Mouse (Mus musculus): Measurements from ENCODE around the gene Eif3i. TPM values are rescaled to one million over a fixed set of nuclear protein-coding genes. Genes with fewer than 3 reads are reported as not detected.
A peak's percentile ranks its signal among the peaks of the same experiment; 100 is the strongest.

Eif3i gene
- total and polyA plus RNA-seq, 3 experiments, result 446 to 753 (median 667) TPM

- peaks cover 36 to 80% of the 10 kb centered on the region in 2 experiments for H3K36me3 ChIP-seq (replicated peaks in 1 of 2; ENCODE audit: control insufficient read depth in 1 of 2, insufficient read depth in 1 of 2, low read length in 1 of 2)
- no peak overlapping the region for H3K4me2 ChIP-seq (ENCODE audit: insufficient read depth, low read depth, poor library complexity, severe bottlenecking)
- in situ Hi-C loops (cut with MboI; ENCODE audit: low pct_ligation_motif_present, low pct_unique_long_range_greater_than_20kb, low sequenced_read_pairs), result loop anchor here (25.0 kb wide), 1 partner anchor 248 kb away; no protein-coding TSS in a partner anchor
These were observed 9.6 kb upstream of the Eif3i start for GRCm38 (mm10) chr4:129610026-129610425.

GRCm38 (mm10) chr4:129609139-129609631 lies 8.7 kb upstream of the Eif3i start:
- dilution Hi-C loops (cut with MboI; ENCODE audit: extremely low pct_ligation_motif_present, extremely low pct_unique_long_range_greater_than_20kb, low sequenced_read_pairs), result no loop called here
- no peaks in the 10 kb centered on the region for H3K79me2 ChIP-seq (replicated peaks; ENCODE audit: control insufficient read depth, extremely low read depth, insufficient read depth, poor library complexity, severe bottlenecking)
- peak overlapping the region; percentile 33 for H3K27ac ChIP-seq (ENCODE audit: insufficient read depth, low read depth)
- peaks cover 6 to 49% of the 10 kb centered on the region in 2 experiments for H3K4me1 ChIP-seq (ENCODE audit: control insufficient read depth in 1 of 2, insufficient read depth in 2 of 2)
- no peaks in the 10 kb centered on the region for H3K27me3 ChIP-seq (replicated peaks)
- H3K4me3 ChIP-seq (replicated peaks in 1 of 3; ENCODE audit: low read depth in 2 of 3, low read length in 2 of 3, poor library complexity in 1 of 3), result peak overlapping the region in 1 of 3 experiments; percentile 19
- no peak overlapping the region for H3K9ac ChIP-seq (ENCODE audit: insufficient read depth, low read depth)
- DNase-seq (ENCODE audit: extremely low read depth), result peak; percentile 64
- peaks cover 44 to 81% of the 10 kb centered on the region in 2 experiments for H3K36me3 ChIP-seq (replicated peaks in 1 of 2; ENCODE audit: control insufficient read depth in 1 of 2, insufficient read depth in 1 of 2, low read length in 1 of 2)
- in situ Hi-C loops (cut with MboI; ENCODE audit: low pct_ligation_motif_present, low pct_unique_long_range_greater_than_20kb, low sequenced_read_pairs), result loop anchor here (5.0 to 25.0 kb wide), 2 partner anchors 57 to 247 kb away; no protein-coding TSS in a partner anchor
- TF ChIP-seq POLR2AphosphoS2 (IDR thresholded peaks at IDR 0.05; ENCODE audit: low read depth, low read length) (0 out of 2 replicates have a peak, but pooled peaks have one; percentile 4), JUND (conservative IDR thresholded peaks at IDR 0.05; ENCODE audit: low read depth, low read length) (no peak), ETS1 (conservative IDR thresholded peaks at IDR 0.05; ENCODE audit: low read depth, low read length) (peak; percentile 49), HCFC1 (IDR thresholded peaks at IDR 0.05; ENCODE audit: low read depth, low read length) (no peak), GABPA (IDR thresholded peaks at IDR 0.05; ENCODE audit: insufficient replicate concordance, low read depth, low read length) (no peak), MEF2A (IDR thresholded peaks at IDR 0.05; ENCODE audit: borderline replicate concordance, low read depth, low read length) (peak; percentile 9; the same call in 1 of the 2 replicates), RCOR1 (conservative IDR thresholded peaks at IDR 0.05; ENCODE audit: low read depth, low read length) (no peak), SIN3A (IDR thresholded peaks at IDR 0.05; ENCODE audit: low read length) (no peak), USF2 (conservative IDR thresholded peaks at IDR 0.05; ENCODE audit: low read depth, low read length) (no peak), IRF4 (IDR thresholded peaks at IDR 0.05; ENCODE audit: low read depth, low read length) (peak; percentile 35; the same call in 1 of the 2 replicates), E2F4 (IDR thresholded peaks at IDR 0.05; ENCODE audit: insufficient replicate concordance, low read depth, low read length) (no peak)
- no peaks in the 10 kb centered on the region for H3K9me3 ChIP-seq (replicated peaks; ENCODE audit: low read length)
- no peak overlapping the region for H3K4me2 ChIP-seq (ENCODE audit: insufficient read depth, low read depth, poor library complexity, severe bottlenecking)

More at GRCm38 (mm10) chr4:129610026-129610425, 9.6 kb upstream of the Eif3i start:
- peaks cover 6 to 49% of the 10 kb centered on the region in 2 experiments for H3K4me1 ChIP-seq (ENCODE audit: control insufficient read depth in 1 of 2, insufficient read depth in 2 of 2)
- no peak for TF ChIP-seq SIN3A (IDR thresholded peaks at IDR 0.05; ENCODE audit: low read length)
- no peak for TF ChIP-seq MAZ (IDR thresholded peaks at IDR 0.05; ENCODE audit: low read depth, low read length)
- TF ChIP-seq POLR2AphosphoS2 (IDR thresholded peaks at IDR 0.05; ENCODE audit: low read depth, low read length), result peak; percentile 19; the same call in 1 of the 2 replicates
- TF ChIP-seq NRF1 (IDR thresholded peaks at IDR 0.05; ENCODE audit: low read depth, low read length), result no peak
- TF ChIP-seq MAFK (IDR thresholded peaks at IDR 0.05; ENCODE audit: insufficient replicate concordance, low read length), result no peak
- TF ChIP-seq MAX (IDR thresholded peaks at IDR 0.05; ENCODE audit: low read length), result no peak
- no peak for TF ChIP-seq JUN (IDR thresholded peaks at IDR 0.05; ENCODE audit: insufficient read depth, low read depth, low read length)
- no peak for TF ChIP-seq CTCF (conservative IDR thresholded peaks at IDR 0.05 in 1 of 2, IDR thresholded peaks at IDR 0.05 in 1 of 2; ENCODE audit: low read depth in 2 of 2, low read length in 2 of 2)
- no peaks in the 10 kb centered on the region for H3K9me3 ChIP-seq (replicated peaks; ENCODE audit: low read length)
- H3K27ac ChIP-seq (ENCODE audit: insufficient read depth, low read depth), result 0 out of 2 replicates have a peak overlapping the region, but pooled peaks have one; percentile 33
- no peak overlapping the region for H3K4me3 ChIP-seq (replicated peaks in 1 of 3; ENCODE audit: low read depth in 2 of 3, low read length in 2 of 3, poor library complexity in 1 of 3)
- H3K9ac ChIP-seq (ENCODE audit: insufficient read depth, low read depth), result no peak overlapping the region
- DNase-seq (ENCODE audit: extremely low read depth), result no peak
- no peaks in the 10 kb centered on the region for H3K79me2 ChIP-seq (replicated peaks; ENCODE audit: control insufficient read depth, extremely low read depth, insufficient read depth, poor library complexity, severe bottlenecking)
- dilution Hi-C loops (cut with MboI; ENCODE audit: extremely low pct_ligation_motif_present, extremely low pct_unique_long_range_greater_than_20kb, low sequenced_read_pairs), result no loop called here
- H3K27me3 ChIP-seq (replicated peaks), result no peaks in the 10 kb centered on the region

Measured in CH12.LX (cell line).